Comparison of ENCODE assay signal across 12 mouse cellular contexts in genomic region chr5:101005216-101005615, GRCm38 (mm10).
DNase-seq lines count a peak whose midpoint lies in the region; ATAC-seq and TF ChIP-seq lines count a peak whose summit lies in the region.
"Had no signal": no experiment of that assay in that cellular context is flagged by ENCODE, and none has a peak within 500 bp of the region (broad histone marks: within the 10 kb centered on the region; RNA-seq: fewer than 3 reads in every experiment).

No protein-coding gene starts in this region.

- no peaks in the 10 kb centered on the region for H3K4me1 ChIP-seq in intestine, postnatal 0 days (replicated peaks; ENCODE audit: control insufficient read depth, insufficient read depth, low read length)
- H3K4me1 ChIP-seq in intestine, embryonic 15.5 days (replicated peaks), result no peaks in the 10 kb centered on the region
- H3K4me1 ChIP-seq in lung, embryonic 14.5 days (ENCODE audit: insufficient read depth), result no peaks in the 10 kb centered on the region
- H3K4me1 ChIP-seq: embryonic facial prominence, embryonic 13.5 days; hindbrain, embryonic 15.5 days had no signal

- no peak for TF ChIP-seq POLR2A in brain, embryonic 14.5 days (IDR thresholded peaks at IDR 0.05; ENCODE audit: borderline replicate concordance, extremely low read depth, insufficient read depth, insufficient read length, poor library complexity, severe bottlenecking)

- DNase-seq in lung, embryonic 14.5 days, result no peak
- DNase-seq in lung, postnatal 36 days, result no peak
- peak; percentile 57 for DNase-seq in ES-CJ7 (ENCODE audit: low read depth, low spot score)
- no peak for DNase-seq in brain, embryonic 14.5 days (ENCODE audit: low read depth)
- no peak for DNase-seq in cerebellum, adult 11-12 months

- H3K36me3 ChIP-seq in intestine, postnatal 0 days (ENCODE audit: control insufficient read depth, insufficient read depth), result no peaks in the 10 kb centered on the region
- H3K36me3 ChIP-seq in intestine, embryonic 15.5 days, result no peaks in the 10 kb centered on the region
- H3K36me3 ChIP-seq in lung, embryonic 14.5 days (ENCODE audit: insufficient read depth), result no peaks in the 10 kb centered on the region
- H3K36me3 ChIP-seq: embryonic facial prominence, embryonic 13.5 days; hindbrain, embryonic 15.5 days had no signal

- no peak overlapping the region for H3K4me3 ChIP-seq in intestine, postnatal 0 days (ENCODE audit: low read depth, low read length)
- H3K4me3 ChIP-seq in intestine, embryonic 15.5 days (replicated peaks), result no peak overlapping the region
- no peak overlapping the region for H3K4me3 ChIP-seq in lung, embryonic 14.5 days (ENCODE audit: low read depth, low read length)
- H3K4me3 ChIP-seq: embryonic facial prominence, embryonic 13.5 days; hindbrain, embryonic 15.5 days had no signal

- H3K27me3 ChIP-seq in intestine, postnatal 0 days (replicated peaks; ENCODE audit: control insufficient read depth, insufficient read depth, low read length), result no peaks in the 10 kb centered on the region
- no peaks in the 10 kb centered on the region for H3K27me3 ChIP-seq in intestine, embryonic 15.5 days (replicated peaks)
- no peaks in the 10 kb centered on the region for H3K27me3 ChIP-seq in lung, embryonic 14.5 days (ENCODE audit: insufficient read depth, low read length)
- H3K27me3 ChIP-seq: embryonic facial prominence, embryonic 13.5 days; hindbrain, embryonic 15.5 days had no signal

- WGBS in intestine, postnatal 0 days, result 67% methylated on average over 3 of the region's 3 CpGs
- WGBS in intestine, embryonic 15.5 days, result 71% methylated on average over 3 of the region's 3 CpGs
- 67% methylated on average over 3 of the region's 3 CpGs for WGBS in lung, embryonic 14.5 days

- TF ChIP-seq CTCF in intestine, postnatal 0 days (IDR thresholded peaks at IDR 0.05; ENCODE audit: low read depth), result peak; percentile 34
- TF ChIP-seq CTCF in lung, embryonic 14.5 days (IDR thresholded peaks at IDR 0.05; ENCODE audit: low read depth), result peak; percentile 27
- TF ChIP-seq CTCF in brain, embryonic 14.5 days (IDR thresholded peaks at IDR 0.05; ENCODE audit: borderline replicate concordance, extremely low read depth, insufficient read depth, insufficient read length), result 0 out of 2 replicates have a peak, but pooled peaks have one; percentile 10

- H3K9me3 ChIP-seq in intestine, postnatal 0 days (ENCODE audit: control insufficient read depth), result no peaks in the 10 kb centered on the region
- H3K9me3 ChIP-seq in intestine, embryonic 15.5 days, result no peaks in the 10 kb centered on the region
- no peaks in the 10 kb centered on the region for H3K9me3 ChIP-seq in lung, embryonic 14.5 days (ENCODE audit: low read depth, low read length)
- H3K9me3 ChIP-seq: embryonic facial prominence, embryonic 13.5 days; hindbrain, embryonic 15.5 days had no signal

- no peak overlapping the region for H3K27ac ChIP-seq in intestine, postnatal 0 days (ENCODE audit: low read depth, low read length)
- no peak overlapping the region for H3K27ac ChIP-seq in intestine, embryonic 15.5 days
- no peak overlapping the region for H3K27ac ChIP-seq in lung, embryonic 14.5 days (ENCODE audit: low read depth)
- H3K27ac ChIP-seq: embryonic facial prominence, embryonic 13.5 days; hindbrain, embryonic 15.5 days had no signal

- ATAC-seq in intestine, postnatal 0 days, result no peak
- ATAC-seq in intestine, embryonic 15.5 days, result no peak
- ATAC-seq in lung, embryonic 14.5 days (ENCODE audit: insufficient read depth), result no peak
- no peak for ATAC-seq in erythroid progenitor cell, adult 5-6 weeks (replicated peaks; ENCODE audit: low FRiP score, poor library complexity, severe bottlenecking)
- ATAC-seq: forebrain, embryonic 14.5 days; midbrain, embryonic 16.5 days had no signal

- H3K9ac ChIP-seq in intestine, postnatal 0 days (ENCODE audit: low read depth, low read length), result no peak overlapping the region
- H3K9ac ChIP-seq in intestine, embryonic 15.5 days, result no peak overlapping the region
- H3K9ac ChIP-seq in lung, embryonic 14.5 days, result no peak overlapping the region
- H3K9ac ChIP-seq: embryonic facial prominence, embryonic 13.5 days; hindbrain, embryonic 15.5 days had no signal

- no peak overlapping the region for H3K4me2 ChIP-seq in intestine, postnatal 0 days (replicated peaks; ENCODE audit: low read depth)
- H3K4me2 ChIP-seq in intestine, embryonic 15.5 days (replicated peaks), result no peak overlapping the region
- H3K4me2 ChIP-seq in lung, embryonic 14.5 days, result no peak overlapping the region
- H3K4me2 ChIP-seq: embryonic facial prominence, embryonic 13.5 days; hindbrain, embryonic 15.5 days had no signal
